Mouse (Mus musculus): Measurements from ENCODE around the gene Mmp23. TPM values are rescaled to one million over a fixed set of nuclear protein-coding genes. Genes with fewer than 3 reads are reported as not detected.
"Not testable (repeated sequence)": the region's sequence is repeated elsewhere in the genome, so short reads cannot be mapped to it uniquely, and the experiment has no call there.

Mmp23 gene
- total and polyA plus RNA-seq, 2 experiments from 2014 or later = 5.6 to 6.4 TPM

GRCm38 (mm10) chr4:155672082-155672481 lies 18.9 kb upstream of the Mmp23 start:
- H3K27me3 ChIP-seq (ENCODE audit: insufficient read depth, low read length) = no peaks in the 10 kb centered on the region
- no peak overlapping the region for H3K4me3 ChIP-seq (ENCODE audit: low read depth, low read length)
- no peak overlapping the region for H3K27ac ChIP-seq (ENCODE audit: low read depth, low read length)
- H3K9me3 ChIP-seq (ENCODE audit: low read length) = no peaks in the 10 kb centered on the region
- H3K4me2 ChIP-seq (ENCODE audit: low read depth, low read length, poor library complexity, severe bottlenecking) = no peak overlapping the region
- WGBS = 57% methylated on average over 2 of the region's 2 CpGs
- TF ChIP-seq CTCF (IDR thresholded peaks at IDR 0.05) = no peak
- H3K36me3 ChIP-seq (ENCODE audit: insufficient read depth, low read length) = no peaks in the 10 kb centered on the region
- H3K9ac ChIP-seq (replicated peaks; ENCODE audit: low read length, poor library complexity, severe bottlenecking) = no peak overlapping the region
- no peak for ATAC-seq (ENCODE audit: low FRiP score)
- DNase-seq (ENCODE audit: low spot score) = no peak
- 0 out of 2 replicates have a peak, but pooled peaks cover 4% of the 10 kb centered on the region for H3K4me1 ChIP-seq (ENCODE audit: insufficient read depth, low read length)

GRCm38 (mm10) chr4:155670236-155670635 lies 17.1 kb upstream of the Mmp23 start:
- DNase-seq (ENCODE audit: low spot score); H3K36me3 ChIP-seq (ENCODE audit: insufficient read depth, low read length); H3K9me3 ChIP-seq (ENCODE audit: low read length); H3K9ac ChIP-seq (replicated peaks; ENCODE audit: low read length, poor library complexity, severe bottlenecking); H3K4me1 ChIP-seq (ENCODE audit: insufficient read depth, low read length); H3K4me2 ChIP-seq (ENCODE audit: low read depth, low read length, poor library complexity, severe bottlenecking); H3K27me3 ChIP-seq (ENCODE audit: insufficient read depth, low read length); H3K27ac ChIP-seq (ENCODE audit: low read depth, low read length); ATAC-seq (ENCODE audit: low FRiP score); H3K4me3 ChIP-seq (ENCODE audit: low read depth, low read length): not testable (repeated sequence)
- WGBS = 61% methylated on average over 4 of the region's 4 CpGs

- H3K4me1 ChIP-seq (ENCODE audit: insufficient read depth, low read length) = 0 out of 2 replicates have a peak, but pooled peaks cover 4% of the 10 kb centered on the region
- H3K27me3 ChIP-seq (ENCODE audit: insufficient read depth, low read length) = no peaks in the 10 kb centered on the region
- DNase-seq (ENCODE audit: low spot score) (no peak), ATAC-seq (ENCODE audit: low FRiP score) (peak; percentile 14; the same call in 1 of the 2 replicates)
- peak overlapping the region; percentile 90 for H3K4me3 ChIP-seq (ENCODE audit: low read depth, low read length)
- H3K9me3 ChIP-seq (ENCODE audit: low read length) = no peaks in the 10 kb centered on the region
- no peak for TF ChIP-seq CTCF (IDR thresholded peaks at IDR 0.05)
- 1% methylated on average over 8 of the region's 8 CpGs for WGBS
- no peak overlapping the region for H3K27ac ChIP-seq (ENCODE audit: low read depth, low read length)
- H3K36me3 ChIP-seq (ENCODE audit: insufficient read depth, low read length) = peaks cover 11% of the 10 kb centered on the region; the same call in 1 of the 2 replicates
- H3K4me2 ChIP-seq (ENCODE audit: low read depth, low read length, poor library complexity, severe bottlenecking) = peak overlapping the region; percentile 57
- no peak overlapping the region for H3K9ac ChIP-seq (replicated peaks; ENCODE audit: low read length, poor library complexity, severe bottlenecking)
These were observed 16.5 kb upstream of the Mmp23 start for GRCm38 (mm10) chr4:155669598-155670075.

GRCm38 (mm10) chr4:155668689-155669597 lies 15.8 kb upstream of the Mmp23 start, which contains the start of gene Mib2:
Mib2 (minus strand) TSS chr4:155669198.
- H3K4me3 ChIP-seq (ENCODE audit: low read depth, low read length) = peak within 1 kb of the TSS; percentile 90
- peak within 1 kb of the TSS; percentile 93 for H3K4me2 ChIP-seq (ENCODE audit: low read depth, low read length, poor library complexity, severe bottlenecking)
- H3K27ac ChIP-seq (ENCODE audit: low read depth, low read length) = peak within 1 kb of the TSS; percentile 85
- peak; percentile 99 for DNase-seq (ENCODE audit: low spot score)
- peaks cover 13% of the 10 kb centered on the region; the same call in 1 of the 2 replicates for H3K36me3 ChIP-seq (ENCODE audit: insufficient read depth, low read length)
- no peaks in the 10 kb centered on the region for H3K27me3 ChIP-seq (ENCODE audit: insufficient read depth, low read length)
- under 1% methylated on average over 73 of the region's 73 CpGs for WGBS
- no peaks in the 10 kb centered on the region for H3K9me3 ChIP-seq (ENCODE audit: low read length)
- TF ChIP-seq CTCF (IDR thresholded peaks at IDR 0.05) = 0 out of 2 replicates have a peak, but pooled peaks have one; percentile 3
- H3K9ac ChIP-seq (replicated peaks; ENCODE audit: low read length, poor library complexity, severe bottlenecking) = peak within 1 kb of the TSS; percentile 88
- ATAC-seq (ENCODE audit: low FRiP score) = peak; percentile 98
- H3K4me1 ChIP-seq (ENCODE audit: insufficient read depth, low read length) = 0 out of 2 replicates have a peak, but pooled peaks cover 4% of the 10 kb centered on the region

GRCm38 (mm10) chr4:155666903-155667302 lies 13.7 kb upstream of the Mmp23 start:
- Histone ChIP-seq H3K4me3 (ENCODE audit: low read depth, low read length) (no peak overlapping the region), H3K9me3 (ENCODE audit: low read length) (no peaks in the 10 kb centered on the region), H3K4me2 (ENCODE audit: low read depth, low read length, poor library complexity, severe bottlenecking) (no peak overlapping the region), H3K27me3 (ENCODE audit: insufficient read depth, low read length) (no peaks in the 10 kb centered on the region), H3K36me3 (ENCODE audit: insufficient read depth, low read length) (peaks cover 15% of the 10 kb centered on the region), H3K9ac (replicated peaks; ENCODE audit: low read length, poor library complexity, severe bottlenecking) (no peak overlapping the region), H3K4me1 (ENCODE audit: insufficient read depth, low read length) (0 out of 2 replicates have a peak, but pooled peaks cover 4% of the 10 kb centered on the region), H3K27ac (ENCODE audit: low read depth, low read length) (no peak overlapping the region)
- ATAC-seq (ENCODE audit: low FRiP score) (no peak), DNase-seq (ENCODE audit: low spot score) (no peak)
- no peak for TF ChIP-seq CTCF (IDR thresholded peaks at IDR 0.05)

- DNase-seq (ENCODE audit: low spot score) (no peak), ATAC-seq (ENCODE audit: low FRiP score) (no peak)
- Histone ChIP-seq H3K27ac (ENCODE audit: low read depth, low read length) (no peak overlapping the region), H3K9me3 (ENCODE audit: low read length) (no peaks in the 10 kb centered on the region), H3K9ac (replicated peaks; ENCODE audit: low read length, poor library complexity, severe bottlenecking) (no peak overlapping the region), H3K4me1 (ENCODE audit: insufficient read depth, low read length) (no peaks in the 10 kb centered on the region), H3K4me3 (ENCODE audit: low read depth, low read length) (no peak overlapping the region), H3K4me2 (ENCODE audit: low read depth, low read length, poor library complexity, severe bottlenecking) (no peak overlapping the region), H3K36me3 (ENCODE audit: insufficient read depth, low read length) (peaks cover 73% of the 10 kb centered on the region), H3K27me3 (ENCODE audit: insufficient read depth, low read length) (peaks cover 11% of the 10 kb centered on the region)
- TF ChIP-seq CTCF (IDR thresholded peaks at IDR 0.05) = no peak
- 81% methylated on average over 12 of the region's 12 CpGs for WGBS
These were observed 7.5 kb upstream of the Mmp23 start for GRCm38 (mm10) chr4:155660641-155661040.

Measured in midbrain, postnatal 0 days (tissue).